Mouse (Mus musculus) forebrain, embryonic 10.5 days (tissue): ENCODE data around the gene I0C0044D17Rik. TPM values are rescaled to one million over a fixed set of nuclear protein-coding genes. Genes with fewer than 3 reads are reported as not detected.
"Not testable (repeated sequence)": the region's sequence is repeated elsewhere in the genome, so short reads cannot be mapped to it uniquely, and the experiment has no call there.

ENCODE experiments used
- DNase-seq: peaks from one replicate; pipeline ENCODE4 v3.0.0-alpha.2; 2017; ENCODE audit warnings: low spot score; ENCODE audit errors: extremely low spot score
- H3K27ac ChIP-seq: fragments of 300-500 bp; sonication (generic); 2 replicates; pipeline ENCODE4 v1.5.1; 2016; ENCODE audit warnings: mild to moderate bottlenecking
- H3K27me3 ChIP-seq: fragments of 300-500 bp; sonication (generic); 2 replicates; pipeline ENCODE4 v1.6.1; 2016; ENCODE audit warnings: mild to moderate bottlenecking; ENCODE audit not compliant: poor library complexity, severe bottlenecking
- H3K36me3 ChIP-seq: fragments of 300-500 bp; sonication (generic); replicated peaks from 2 replicates; pipeline ENCODE4 v1.6.1; 2016; ENCODE audit warnings: mild to moderate bottlenecking, moderate library complexity
- H3K4me1 ChIP-seq: fragments of 300-500 bp; sonication (generic); 2 replicates; pipeline ENCODE4 v1.6.1; 2016
- H3K4me3 ChIP-seq: fragments of 300-500 bp; sonication (generic); 2 replicates; pipeline ENCODE4 v1.5.1; 2016; ENCODE audit warnings: mild to moderate bottlenecking, moderate library complexity
- H3K9me3 ChIP-seq: fragments of 300-500 bp; sonication (generic); 2 replicates; pipeline ENCODE4 v1.6.1; 2016; ENCODE audit warnings: mild to moderate bottlenecking, moderate library complexity
- WGBS: fragments of 180-500 bp; shearing (Covaris S2); methylation state at CpG from one replicate; pipeline ENCODE4 v1.1.7; 2016; 5-methylcytosine and 5-hydroxymethylcytosine counted together
- polyA plus RNA-seq: library from polyadenylated mRNA; unstranded; fragments of >200 nt; fragmentation: Nextera tagmentation; extraction: Ambion mirVana; gene quantifications from 2 replicates; pipeline ENCODE4 v1.2.1, GENCODE M21; 2016

Gene I0C0044D17Rik
- polyA plus RNA-seq, result not detected in 2 replicates

DNA sequence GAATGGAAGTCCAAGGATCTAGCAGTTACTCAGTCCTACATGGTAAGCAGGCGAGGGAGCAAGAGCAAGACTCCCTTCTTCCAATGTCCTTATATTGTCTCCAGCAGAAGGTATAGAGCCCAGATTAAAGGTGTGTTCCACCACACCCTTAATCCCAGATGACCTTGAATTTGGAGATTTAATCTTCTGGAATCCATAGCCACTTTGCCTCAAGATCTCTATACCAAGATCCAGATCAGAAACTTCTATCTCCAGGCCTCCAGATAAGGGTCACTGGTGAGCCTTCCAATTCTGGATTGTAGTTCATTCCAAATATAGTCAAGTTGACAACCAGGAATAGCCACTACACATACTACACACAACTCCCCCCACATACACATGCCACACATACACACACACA is at the start of gene I0C0044D17Rik:
Gene I0C0044D17Rik (minus strand): TSS at position 101 of the 400 bp plus-strand sequence.
- DNase-seq, H3K36me3 ChIP-seq, H3K9me3 ChIP-seq, H3K27ac ChIP-seq, H3K4me1 ChIP-seq, H3K4me3 ChIP-seq: not testable (repeated sequence)
- peaks cover 19% of the 10 kb centered on the region for H3K27me3 ChIP-seq
- whole genome bisulfite sequencing, result 97% methylated on average over 1 of the region's 1 CpGs

DNA sequence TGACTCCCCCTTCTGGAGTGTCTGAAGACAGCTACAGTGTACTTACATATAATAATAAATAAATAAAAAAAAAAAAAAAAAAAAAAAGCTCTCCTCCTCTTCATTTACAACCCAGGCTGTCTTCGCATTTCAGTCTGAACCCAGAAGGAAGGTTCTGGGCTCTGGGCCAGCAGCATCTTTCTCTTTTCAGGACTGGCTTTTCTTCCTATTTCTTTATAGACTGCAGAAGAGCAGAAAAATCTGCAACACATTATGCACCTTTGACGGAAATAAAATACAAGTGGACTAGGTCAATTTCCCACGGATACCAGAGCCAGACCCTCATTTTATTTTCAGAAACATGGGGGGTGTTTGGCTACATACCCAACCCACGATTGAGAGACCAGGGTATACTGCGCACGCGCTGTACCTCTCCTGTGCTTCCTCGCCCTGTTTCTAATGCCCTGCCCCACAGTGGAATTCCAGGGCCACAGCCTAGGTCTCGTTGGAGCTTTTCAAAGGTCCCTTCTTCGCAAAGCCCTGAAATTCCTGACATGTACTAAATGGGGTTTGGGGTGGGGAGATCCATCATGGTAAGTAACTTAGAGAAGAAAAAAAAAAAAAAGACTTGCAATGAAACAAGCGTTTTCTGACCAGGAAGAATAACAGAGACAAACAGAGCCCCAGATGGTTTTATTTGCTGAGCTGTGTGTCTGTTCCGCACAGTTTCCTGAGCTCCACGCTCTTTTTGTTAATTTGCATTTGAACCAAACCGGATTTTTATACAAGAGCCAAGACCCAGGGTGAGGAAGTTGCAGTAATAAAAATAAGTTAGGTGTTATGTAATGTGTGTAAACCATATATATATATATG is 42.0 kb upstream of the I0C0044D17Rik start:
- Histone ChIP-seq H3K4me1 (no peaks in the 10 kb centered on the region), H3K27ac (no peak overlapping the region), H3K27me3 (no peaks in the 10 kb centered on the region), H3K4me3 (no peak overlapping the region), H3K36me3 (no peaks in the 10 kb centered on the region), H3K9me3 (peaks cover 4% of the 10 kb centered on the region; the same call in 1 of the 2 replicates)
- DNase-seq, result no peak
- 90% methylated on average over 14 of the region's 14 CpGs for WGBS

DNA sequence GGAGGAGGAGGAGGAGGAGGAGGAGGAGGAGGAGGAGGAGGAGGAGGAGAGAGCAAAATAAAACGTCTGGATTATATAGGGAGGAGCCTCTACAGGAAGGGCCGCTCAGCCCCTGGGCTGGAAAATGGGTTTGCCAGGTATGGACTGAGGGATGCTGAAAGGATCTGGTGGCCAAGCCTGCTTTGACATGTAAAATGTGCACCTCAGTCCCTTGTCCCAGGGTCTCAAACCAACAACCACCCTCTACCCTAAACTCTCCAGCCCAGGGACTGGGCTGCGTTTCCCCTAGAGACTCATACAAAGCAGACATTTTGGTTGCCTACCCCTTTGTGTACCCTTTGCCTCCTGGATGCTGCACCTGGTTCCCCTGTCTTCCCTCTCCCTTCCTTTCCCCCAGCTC is 40.9 kb upstream of the I0C0044D17Rik start:
- Histone ChIP-seq H3K4me1 (no peaks in the 10 kb centered on the region), H3K36me3 (no peaks in the 10 kb centered on the region), H3K27ac (no peak overlapping the region), H3K9me3 (peaks cover 8% of the 10 kb centered on the region; the same call in 1 of the 2 replicates), H3K27me3 (no peaks in the 10 kb centered on the region), H3K4me3 (no peak overlapping the region)
- 84% methylated on average over 3 of the region's 3 CpGs for WGBS
- DNase-seq, result no peak

DNA sequence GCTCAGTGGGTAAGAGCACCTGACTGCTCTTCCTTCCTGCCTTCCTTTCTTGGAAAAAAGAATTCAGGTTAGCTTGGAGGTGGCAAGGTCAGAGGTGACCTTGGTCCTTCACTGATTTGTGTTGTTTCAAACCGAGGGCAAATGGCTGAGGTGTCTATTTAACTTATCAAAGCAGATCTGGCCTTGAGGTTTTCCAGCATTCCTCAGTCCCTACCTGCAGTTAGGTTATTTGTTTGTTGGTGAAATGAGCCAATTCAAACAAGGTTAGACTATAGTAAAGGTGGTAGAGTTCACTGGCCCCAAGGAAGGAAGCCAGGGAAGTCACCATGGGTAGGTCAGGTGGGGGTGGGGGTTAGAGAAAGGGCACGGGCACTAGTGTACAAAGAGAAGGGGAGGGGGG is 40.5 kb upstream of the I0C0044D17Rik start:
- Histone ChIP-seq H3K9me3 (peaks cover 10% of the 10 kb centered on the region; the same call in 1 of the 2 replicates), H3K36me3 (no peaks in the 10 kb centered on the region), H3K27me3 (no peaks in the 10 kb centered on the region), H3K27ac (no peak overlapping the region), H3K4me3 (no peak overlapping the region), H3K4me1 (no peaks in the 10 kb centered on the region)
- 84% methylated on average over 1 of the region's 2 CpGs for WGBS
- no peak for DNase-seq

DNA sequence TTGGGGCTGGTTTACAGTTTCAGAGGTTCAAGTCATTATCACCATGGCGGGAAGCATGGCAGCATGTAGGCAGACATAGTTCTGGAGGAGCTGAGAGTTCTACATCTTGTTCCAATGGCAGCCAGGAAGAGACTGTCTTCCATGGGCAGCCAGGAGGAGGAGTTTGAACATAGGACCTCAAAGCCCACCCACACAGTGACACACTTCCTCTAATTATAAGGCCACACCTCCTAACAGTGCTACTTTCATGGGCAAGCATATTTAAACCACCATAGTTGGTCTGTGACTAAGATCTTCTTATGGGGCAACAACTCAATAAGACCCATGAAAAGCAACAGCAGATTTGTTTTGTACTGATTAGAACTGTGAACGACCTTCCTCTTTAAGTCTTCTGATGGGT is 39.8 kb upstream of the I0C0044D17Rik start:
- H3K36me3 ChIP-seq, result no peaks in the 10 kb centered on the region
- peaks cover 10% of the 10 kb centered on the region; the same call in 1 of the 2 replicates for H3K9me3 ChIP-seq
- H3K4me3 ChIP-seq, result no peak overlapping the region
- H3K4me1 ChIP-seq, result no peaks in the 10 kb centered on the region
- no peaks in the 10 kb centered on the region for H3K27me3 ChIP-seq
- WGBS, result 90% methylated on average over 2 of the region's 2 CpGs
- H3K27ac ChIP-seq, result no peak overlapping the region
- no peak for DNase-seq

DNA sequence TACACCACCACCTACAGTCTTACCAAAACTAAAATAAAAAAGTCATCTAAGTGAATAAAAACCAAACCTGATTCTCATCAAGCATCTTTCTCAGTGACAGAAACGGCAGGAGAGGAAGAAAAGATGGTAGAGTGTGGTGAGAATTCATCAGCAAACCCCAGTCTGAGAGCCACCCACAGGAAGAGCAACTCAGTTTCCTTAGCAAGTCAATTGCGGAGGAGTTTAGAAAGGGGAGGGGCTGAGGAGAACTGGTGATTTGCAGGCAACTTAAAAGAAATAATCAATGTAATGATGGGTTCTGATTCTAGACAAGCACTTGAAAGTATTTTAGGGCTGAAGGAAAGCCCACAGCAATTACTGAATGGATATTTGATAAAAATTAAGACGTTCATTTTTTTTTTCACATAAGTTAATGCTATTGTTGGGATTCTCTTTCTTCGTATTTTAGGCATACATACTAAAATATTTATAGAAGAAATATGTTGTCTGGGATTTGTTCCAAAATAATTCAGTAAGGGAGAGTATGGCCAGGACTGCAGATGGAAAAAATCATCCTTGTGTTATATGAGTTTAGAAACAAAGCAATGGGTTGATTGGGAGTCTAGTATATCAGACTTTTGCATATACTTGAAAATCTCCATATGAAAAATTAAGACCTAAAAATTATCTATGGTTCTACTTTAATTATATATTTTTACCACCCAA is 34.7 kb upstream of the I0C0044D17Rik start:
- no peak for DNase-seq
- Histone ChIP-seq H3K36me3 (no peaks in the 10 kb centered on the region), H3K9me3 (peaks cover 6% of the 10 kb centered on the region; the same call in 1 of the 2 replicates), H3K27me3 (no peaks in the 10 kb centered on the region), H3K4me3 (no peak overlapping the region), H3K4me1 (peaks cover 8% of the 10 kb centered on the region; the same call in 1 of the 2 replicates), H3K27ac (no peak overlapping the region)
- WGBS, result 81% methylated on average over 4 of the region's 4 CpGs

DNA sequence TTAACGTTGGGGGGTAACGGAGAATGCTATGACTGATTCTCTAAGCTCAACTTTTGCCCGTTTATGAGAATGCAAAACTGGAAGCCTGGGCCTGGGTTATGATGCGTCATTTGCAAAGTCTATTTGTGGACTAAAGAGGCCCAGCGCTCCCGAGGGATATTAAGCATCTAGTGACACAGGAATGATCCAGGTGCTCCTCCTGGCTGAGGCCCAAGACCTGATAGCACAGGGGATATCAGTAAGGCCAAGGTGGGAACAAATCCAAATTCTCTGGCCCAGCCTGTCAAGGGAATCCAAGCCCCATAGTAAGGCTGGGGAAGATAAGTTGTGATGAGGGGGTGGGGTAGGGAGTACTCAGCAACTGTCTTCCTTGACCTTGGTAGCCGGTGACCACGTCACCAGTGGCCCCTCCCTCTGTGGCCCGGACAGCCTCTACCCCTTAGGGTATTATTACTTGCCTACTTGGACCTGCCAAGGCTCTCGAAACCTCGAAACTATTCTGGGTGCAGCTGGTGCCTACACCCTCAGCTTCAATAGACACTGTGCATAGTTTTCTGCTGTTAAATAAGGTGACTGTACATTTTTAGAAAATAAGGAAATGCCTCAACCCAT is 33.5 kb upstream of the I0C0044D17Rik start:
- H3K4me3 ChIP-seq, result no peak overlapping the region
- peaks cover 6% of the 10 kb centered on the region; the same call in 1 of the 2 replicates for H3K9me3 ChIP-seq
- WGBS, result 92% methylated on average over 11 of the region's 11 CpGs
- no peak for DNase-seq
- H3K27me3 ChIP-seq, result no peaks in the 10 kb centered on the region
- H3K27ac ChIP-seq, result no peak overlapping the region
- H3K36me3 ChIP-seq, result no peaks in the 10 kb centered on the region
- H3K4me1 ChIP-seq, result peaks cover 8% of the 10 kb centered on the region; the same call in 1 of the 2 replicates

DNA sequence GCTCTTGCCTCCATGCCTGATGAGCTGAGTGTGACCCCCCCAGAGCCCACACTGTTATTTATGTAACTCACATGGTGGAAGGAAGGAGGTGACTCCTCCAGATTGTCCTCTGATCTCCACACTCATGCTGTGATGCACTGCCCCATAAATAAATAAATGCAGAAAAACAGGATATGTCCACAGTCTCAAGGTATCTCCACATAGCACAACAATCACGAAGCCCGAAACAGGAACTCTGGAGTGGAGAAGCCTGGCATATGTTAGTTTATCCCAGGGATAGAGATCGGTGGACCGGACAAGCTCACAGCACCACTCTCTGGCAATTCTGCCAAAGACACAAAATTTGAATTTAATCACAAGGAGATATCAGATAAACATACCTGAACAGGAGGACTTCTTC is 30.3 kb upstream of the I0C0044D17Rik start:
- no peaks in the 10 kb centered on the region for H3K36me3 ChIP-seq
- no peak overlapping the region for H3K4me3 ChIP-seq
- 95% methylated on average over 4 of the region's 4 CpGs for WGBS
- H3K27ac ChIP-seq, result no peak overlapping the region
- no peaks in the 10 kb centered on the region for H3K9me3 ChIP-seq
- H3K4me1 ChIP-seq, result peaks cover 8% of the 10 kb centered on the region; the same call in 1 of the 2 replicates
- H3K27me3 ChIP-seq, result no peaks in the 10 kb centered on the region
- no peak for DNase-seq

DNA sequence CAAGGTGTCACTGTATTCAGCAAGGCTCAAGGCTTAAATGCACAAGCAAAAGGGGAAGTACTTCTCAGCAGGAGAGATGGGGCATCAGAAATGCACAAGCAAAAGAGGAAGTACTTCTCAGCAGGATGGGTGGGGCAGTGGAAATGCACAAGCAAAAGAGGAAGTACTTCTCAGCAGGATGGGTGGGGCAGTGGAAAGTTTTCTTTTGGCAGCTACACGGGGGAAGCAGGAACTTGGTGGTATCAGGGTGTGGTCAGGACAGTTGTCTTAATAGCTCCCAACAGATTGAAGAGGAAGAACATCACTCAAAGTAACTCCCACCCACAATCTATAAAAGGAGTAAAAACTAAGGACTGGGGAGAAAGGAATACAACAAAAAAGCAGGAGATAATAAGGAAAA is 26.8 kb upstream of the I0C0044D17Rik start:
- not testable (repeated sequence) for H3K27ac ChIP-seq, H3K27me3 ChIP-seq, DNase-seq, H3K36me3 ChIP-seq, H3K4me3 ChIP-seq, H3K9me3 ChIP-seq
- 93% methylated on average over 1 of the region's 1 CpGs for WGBS
- H3K4me1 ChIP-seq, result 0 out of 2 replicates have a peak, but pooled peaks cover 15% of the 10 kb centered on the region

DNA sequence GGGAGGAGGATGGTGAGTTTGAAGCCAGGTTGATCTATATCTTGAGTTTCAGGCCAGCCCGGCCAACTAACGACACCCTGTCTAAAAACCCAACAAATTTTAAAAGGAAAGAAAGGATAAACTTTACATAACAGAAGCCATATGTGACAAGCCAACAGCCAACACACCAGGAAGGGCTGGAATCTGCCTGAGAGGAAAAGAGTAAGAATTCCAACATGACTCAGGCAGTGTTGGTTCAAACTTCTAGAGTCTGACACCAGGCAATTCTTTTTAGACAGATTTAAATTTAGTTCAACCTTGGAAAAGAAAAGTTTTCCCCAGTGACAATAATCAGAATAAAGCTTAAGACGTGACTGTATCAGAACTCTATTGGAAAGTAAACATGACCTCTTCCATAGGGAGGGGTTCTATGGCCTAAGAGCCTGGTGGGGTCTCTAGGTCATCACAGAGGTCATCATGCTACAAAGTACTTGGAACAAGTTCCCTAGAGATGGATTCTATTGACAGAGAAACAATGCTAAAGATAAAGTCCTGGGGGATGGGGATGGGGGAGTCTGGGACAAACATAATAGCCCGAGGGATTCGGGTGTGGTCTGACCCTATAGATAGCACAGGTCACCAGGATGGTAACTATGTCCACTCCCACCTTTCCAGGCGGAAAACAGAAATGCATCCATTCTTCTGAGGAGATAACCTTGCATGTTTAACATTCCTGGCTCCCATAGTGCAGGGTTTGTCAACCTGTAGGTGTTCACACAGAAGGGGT is 23.7 kb upstream of the I0C0044D17Rik start:
- no peaks in the 10 kb centered on the region for H3K36me3 ChIP-seq
- no peak overlapping the region for H3K4me3 ChIP-seq
- peaks cover 30% of the 10 kb centered on the region for H3K27me3 ChIP-seq
- no peaks in the 10 kb centered on the region for H3K9me3 ChIP-seq
- H3K4me1 ChIP-seq, result 0 out of 2 replicates have a peak, but pooled peaks cover 15% of the 10 kb centered on the region
- WGBS, result 70% methylated on average over 6 of the region's 6 CpGs
- no peak for DNase-seq
- no peak overlapping the region for H3K27ac ChIP-seq

DNA sequence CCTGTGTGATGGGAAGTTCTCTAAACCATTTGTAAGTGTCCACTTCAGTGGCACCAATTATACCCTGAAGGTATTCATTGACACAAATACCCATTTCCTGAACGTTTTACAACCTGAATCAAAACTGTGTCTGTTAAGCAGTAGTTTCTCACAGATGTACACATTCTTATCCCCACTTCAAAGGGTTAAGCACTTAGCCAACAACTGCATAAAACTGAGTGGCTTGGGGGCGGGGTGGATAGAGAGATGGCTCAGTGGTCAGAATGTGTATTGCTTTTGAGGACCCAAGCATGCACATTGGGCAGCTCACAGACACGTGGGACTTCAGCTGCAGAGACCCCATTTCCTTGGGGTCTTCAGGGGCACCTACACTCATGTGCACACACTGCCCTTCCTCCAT is 22.8 kb upstream of the I0C0044D17Rik start:
- Histone ChIP-seq H3K27me3 (peaks cover 31% of the 10 kb centered on the region), H3K4me1 (0 out of 2 replicates have a peak, but pooled peaks cover 15% of the 10 kb centered on the region), H3K4me3 (no peak overlapping the region), H3K9me3 (no peaks in the 10 kb centered on the region), H3K36me3 (no peaks in the 10 kb centered on the region), H3K27ac (no peak overlapping the region)
- DNase-seq, result no peak
- 62% methylated on average over 3 of the region's 3 CpGs for WGBS

DNA sequence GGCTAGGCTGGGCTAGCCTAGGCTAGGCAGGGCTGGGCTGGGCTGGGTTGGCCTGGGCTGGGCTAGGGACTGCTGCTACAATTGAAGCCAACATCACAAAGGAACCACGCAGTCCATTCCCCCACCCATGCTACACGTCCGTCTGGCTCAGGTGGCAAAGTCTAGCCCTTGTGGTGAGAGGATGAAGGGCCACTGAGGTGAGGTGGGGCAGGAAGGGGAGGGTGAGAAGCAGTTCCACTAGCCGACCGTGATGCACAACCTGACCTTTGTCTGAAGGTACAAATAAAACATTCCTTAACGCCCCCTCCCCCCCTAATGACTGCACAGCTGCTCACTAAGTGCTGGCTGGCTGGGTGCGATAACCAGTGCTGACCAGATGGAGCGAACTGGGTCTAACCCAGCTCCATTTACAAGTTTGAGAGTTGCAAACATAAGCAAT is 22.1 kb upstream of the I0C0044D17Rik start:
- H3K36me3 ChIP-seq, result no peaks in the 10 kb centered on the region
- peaks cover 31% of the 10 kb centered on the region for H3K27me3 ChIP-seq
- H3K4me1 ChIP-seq, result peaks cover 21% of the 10 kb centered on the region
- WGBS, result 80% methylated on average over 8 of the region's 8 CpGs
- H3K27ac ChIP-seq, result no peak overlapping the region
- no peak for DNase-seq
- no peak overlapping the region for H3K4me3 ChIP-seq
- H3K9me3 ChIP-seq, result no peaks in the 10 kb centered on the region
